Mouse (Mus musculus): Measurements from ENCODE around the gene Gm36210. TPM values are rescaled to one million over a fixed set of nuclear protein-coding genes. Genes with fewer than 3 reads are reported as not detected.

Gm36210 gene
- total and polyA plus RNA-seq, 3 experiments = 0.90 TPM; not detected in 2

- Histone ChIP-seq H3K9ac (ENCODE audit: insufficient read depth, low read depth) (no peak overlapping the region), H3K4me3 (replicated peaks in 1 of 3; ENCODE audit: low read depth in 2 of 3, low read length in 2 of 3, poor library complexity in 1 of 3) (no peak overlapping the region), H3K36me3 (replicated peaks in 1 of 2; ENCODE audit: control insufficient read depth in 1 of 2, insufficient read depth in 1 of 2, low read length in 1 of 2) (peaks cover 0 to 9% of the 10 kb centered on the region in 2 experiments), H3K9me3 (replicated peaks; ENCODE audit: low read length) (peaks cover 2% of the 10 kb centered on the region), H3K4me1 (ENCODE audit: control insufficient read depth in 1 of 2, insufficient read depth in 2 of 2) (peaks cover 3 to 5% of the 10 kb centered on the region in 2 experiments; a peak in 1 of 4 replicates), H3K27me3 (replicated peaks) (peaks cover 1% of the 10 kb centered on the region), H3K4me2 (ENCODE audit: insufficient read depth, low read depth, poor library complexity, severe bottlenecking) (no peak overlapping the region), H3K79me2 (replicated peaks; ENCODE audit: control insufficient read depth, extremely low read depth, insufficient read depth, poor library complexity, severe bottlenecking) (no peaks in the 10 kb centered on the region), H3K27ac (ENCODE audit: insufficient read depth, low read depth) (no peak overlapping the region)
- in situ Hi-C loops (cut with MboI; ENCODE audit: low pct_ligation_motif_present, low pct_unique_long_range_greater_than_20kb, low sequenced_read_pairs) = loop anchor here (10.0 kb wide), 1 partner anchor 383 kb away; no protein-coding TSS in a partner anchor
- dilution Hi-C loops (cut with MboI; ENCODE audit: extremely low pct_ligation_motif_present, extremely low pct_unique_long_range_greater_than_20kb, low sequenced_read_pairs) = no loop called here
- no peak for DNase-seq (ENCODE audit: extremely low read depth)
- TF ChIP-seq ZKSCAN1 (IDR thresholded peaks at IDR 0.05; ENCODE audit: borderline replicate concordance, low read depth, low read length) (no peak), PAX5 (IDR thresholded peaks at IDR 0.05; ENCODE audit: low read length) (no peak), EP300 (IDR thresholded peaks at IDR 0.05; ENCODE audit: low read length) (no peak), ZNF384 (IDR thresholded peaks at IDR 0.05; ENCODE audit: low read depth, low read length) (no peak), MAFK (IDR thresholded peaks at IDR 0.05; ENCODE audit: insufficient replicate concordance, low read length) (no peak), MYC (IDR thresholded peaks at IDR 0.05; ENCODE audit: low read depth, low read length) (no peak), ELF1 (IDR thresholded peaks at IDR 0.05; ENCODE audit: low read depth, low read length) (no peak), BHLHE40 (IDR thresholded peaks at IDR 0.05; ENCODE audit: low read depth, low read length) (no peak), MEF2A (IDR thresholded peaks at IDR 0.05; ENCODE audit: borderline replicate concordance, low read depth, low read length) (no peak), RCOR1 (conservative IDR thresholded peaks at IDR 0.05; ENCODE audit: low read depth, low read length) (no peak), SMC3 (IDR thresholded peaks at IDR 0.05; ENCODE audit: low read depth, low read length) (no peak), SIN3A (IDR thresholded peaks at IDR 0.05; ENCODE audit: low read length) (no peak), UBTF (IDR thresholded peaks at IDR 0.05; ENCODE audit: low read depth, low read length) (no peak), CHD1 (IDR thresholded peaks at IDR 0.05; ENCODE audit: low read depth, low read length) (no peak), ZMIZ1 (IDR thresholded peaks at IDR 0.05; ENCODE audit: low read depth, low read length) (no peak), MAZ (IDR thresholded peaks at IDR 0.05; ENCODE audit: low read depth, low read length) (no peak), USF1 (IDR thresholded peaks at IDR 0.05; ENCODE audit: low read depth, low read length) (no peak), KAT2A (IDR thresholded peaks at IDR 0.05; ENCODE audit: insufficient replicate concordance, low read length) (no peak), POLR2AphosphoS2 (IDR thresholded peaks at IDR 0.05; ENCODE audit: low read depth, low read length) (no peak), TCF12 (IDR thresholded peaks at IDR 0.05; ENCODE audit: low read depth, low read length) (no peak)
Observed at GRCm38 (mm10) chr7:4947855-4948254, 41.5 kb upstream of the Gm36210 start.

- Histone ChIP-seq H3K4me2 (ENCODE audit: insufficient read depth, low read depth, poor library complexity, severe bottlenecking) (peak overlapping the region; percentile 42), H3K36me3 (replicated peaks in 1 of 2; ENCODE audit: control insufficient read depth in 1 of 2, insufficient read depth in 1 of 2, low read length in 1 of 2) (peaks cover 0 to 11% of the 10 kb centered on the region in 2 experiments), H3K27ac (ENCODE audit: insufficient read depth, low read depth) (no peak overlapping the region), H3K9me3 (replicated peaks; ENCODE audit: low read length) (no peaks in the 10 kb centered on the region), H3K79me2 (replicated peaks; ENCODE audit: control insufficient read depth, extremely low read depth, insufficient read depth, poor library complexity, severe bottlenecking) (no peaks in the 10 kb centered on the region), H3K27me3 (replicated peaks) (peaks cover 1% of the 10 kb centered on the region), H3K9ac (ENCODE audit: insufficient read depth, low read depth) (peak overlapping the region; percentile 7; the same call in 1 of the 2 replicates), H3K4me1 (ENCODE audit: control insufficient read depth in 1 of 2, insufficient read depth in 2 of 2) (peaks cover 3 to 10% of the 10 kb centered on the region in 2 experiments; a peak in 3 of 4 replicates), H3K4me3 (replicated peaks in 1 of 3; ENCODE audit: low read depth in 2 of 3, low read length in 2 of 3, poor library complexity in 1 of 3) (peak overlapping the region; percentile 11 to 41 (median 33))
- in situ Hi-C loops (cut with MboI; ENCODE audit: low pct_ligation_motif_present, low pct_unique_long_range_greater_than_20kb, low sequenced_read_pairs) = loop anchor here (5.0 to 10.0 kb wide), 2 partner anchors 109 to 379 kb away; partner anchors contain the start of gene Zfp580
- dilution Hi-C loops (cut with MboI; ENCODE audit: extremely low pct_ligation_motif_present, extremely low pct_unique_long_range_greater_than_20kb, low sequenced_read_pairs) = no loop called here
- DNase-seq (ENCODE audit: extremely low read depth) = peak; percentile 95
- TF ChIP-seq ZC3H11A (IDR thresholded peaks at IDR 0.05; ENCODE audit: low read depth, low read length) (0 out of 2 replicates have a peak, but pooled peaks have one; percentile 29), MEF2A (IDR thresholded peaks at IDR 0.05; ENCODE audit: borderline replicate concordance, low read depth, low read length) (peak; percentile 44), GABPA (IDR thresholded peaks at IDR 0.05; ENCODE audit: insufficient replicate concordance, low read depth, low read length) (no peak), KAT2A (IDR thresholded peaks at IDR 0.05; ENCODE audit: insufficient replicate concordance, low read length) (no peak), HCFC1 (IDR thresholded peaks at IDR 0.05; ENCODE audit: low read depth, low read length) (peak; percentile 47), SMC3 (IDR thresholded peaks at IDR 0.05; ENCODE audit: low read depth, low read length) (peak; percentile 98), POLR2AphosphoS2 (IDR thresholded peaks at IDR 0.05; ENCODE audit: low read depth, low read length) (no peak), ZMIZ1 (IDR thresholded peaks at IDR 0.05; ENCODE audit: low read depth, low read length) (no peak), JUND (conservative IDR thresholded peaks at IDR 0.05; ENCODE audit: low read depth, low read length) (no peak; the same call in 1 of the 2 replicates), EP300 (IDR thresholded peaks at IDR 0.05; ENCODE audit: low read length) (no peak), USF2 (conservative IDR thresholded peaks at IDR 0.05; ENCODE audit: low read depth, low read length) (no peak), IRF4 (IDR thresholded peaks at IDR 0.05; ENCODE audit: low read depth, low read length) (peak; percentile 47; the same call in 1 of the 2 replicates), ELF1 (IDR thresholded peaks at IDR 0.05; ENCODE audit: low read depth, low read length) (peak; percentile 55), PAX5 (IDR thresholded peaks at IDR 0.05; ENCODE audit: low read length) (no peak), USF1 (IDR thresholded peaks at IDR 0.05; ENCODE audit: low read depth, low read length) (no peak), JUN (IDR thresholded peaks at IDR 0.05; ENCODE audit: insufficient read depth, low read depth, low read length) (no peak), SIN3A (IDR thresholded peaks at IDR 0.05; ENCODE audit: low read length) (no peak; the same call in 1 of the 2 replicates), RCOR1 (conservative IDR thresholded peaks at IDR 0.05; ENCODE audit: low read depth, low read length) (no peak), MAFK (IDR thresholded peaks at IDR 0.05; ENCODE audit: insufficient replicate concordance, low read length) (no peak), TBP (conservative IDR thresholded peaks at IDR 0.05; ENCODE audit: low read depth, low read length) (no peak)
Observed at GRCm38 (mm10) chr7:4943223-4943815, 37.0 kb upstream of the Gm36210 start.

Data from CH12.LX (cell line).